6 mouse cellular contexts compared by ENCODE assay signal in the genomic region with DNA sequence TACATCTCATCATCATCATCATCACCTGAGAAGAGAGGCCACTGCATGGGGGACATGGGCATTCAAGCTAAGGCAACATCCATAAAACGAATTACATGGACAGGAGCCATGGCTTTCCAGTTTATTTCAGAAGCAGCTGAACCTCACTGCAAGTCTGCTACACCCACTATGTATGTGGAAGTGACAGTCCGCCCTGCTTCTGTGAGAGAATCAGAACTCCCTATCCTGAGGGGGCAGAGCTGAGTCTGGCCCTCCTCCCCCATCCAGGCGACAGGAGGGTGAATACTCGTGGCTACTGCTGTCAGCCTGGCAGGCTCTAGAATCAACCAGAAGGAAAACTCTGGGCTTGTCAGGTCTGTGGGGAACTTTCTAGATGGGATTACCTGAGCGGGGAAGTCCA.
"Had no signal": no experiment of that assay in that cellular context is flagged by ENCODE, and none has a peak within 500 bp of the region (broad histone marks: within the 10 kb centered on the region; RNA-seq: fewer than 3 reads in every experiment).

No protein-coding gene starts in this region.

- DNase-seq: kidney, adult 2 months; kidney, postnatal 14 days; left cerebral cortex, postnatal 4 days; lung, adult 18-20 months; retina, postnatal 1 day; thymus, postnatal 4 days had no signal
